Mouse (Mus musculus): ENCODE measurements at regions not wholly inside any gene's neighbourhood (a gene's known extent, or its start where the extent isn't known, plus 50 kb on each side); places are given as distances from the start of the nearest gene placed in this dataset.
A peak's percentile ranks its signal among the peaks of the same experiment; 100 is the strongest.
"Not testable (repeated sequence)": the region's sequence is repeated elsewhere in the genome, so short reads cannot be mapped to it uniquely, and the experiment has no call there.

GRCm38 (mm10) chr6:140222534-140223324 lies 181.5 kb upstream of the Plcz1 start:
- DNase-seq: no peak

GRCm38 (mm10) chr6:140221653-140222272 lies 180.5 kb upstream of the Plcz1 start:
- no peak for DNase-seq

GRCm38 (mm10) chr6:140218789-140219188 lies 177.5 kb upstream of the Plcz1 start:
- no peak for DNase-seq

- DNase-seq: no peak
These were observed 171.1 kb upstream of the Plcz1 start for GRCm38 (mm10) chr6:140212403-140212802.

- peak; percentile 28 for DNase-seq
These were observed 168.9 kb upstream of the Plcz1 start for GRCm38 (mm10) chr6:140210141-140210540.

GRCm38 (mm10) chr6:140209083-140209482 lies 167.8 kb upstream of the Plcz1 start:
- no peak for DNase-seq

- no peak for DNase-seq
These were observed 167.1 kb upstream of the Plcz1 start for GRCm38 (mm10) chr6:140208375-140208774.

GRCm38 (mm10) chr6:140206676-140207075 lies 165.4 kb upstream of the Plcz1 start:
- DNase-seq: not testable (repeated sequence)

GRCm38 (mm10) chr6:140201356-140201755 lies 160.1 kb upstream of the Plcz1 start:
- DNase-seq: no peak

- no peak for DNase-seq
These were observed 159.1 kb upstream of the Plcz1 start for GRCm38 (mm10) chr6:140200322-140200721.

GRCm38 (mm10) chr6:140198036-140198435 lies 156.8 kb upstream of the Plcz1 start:
- DNase-seq: no peak

- DNase-seq: no peak
These were observed 155.9 kb upstream of the Plcz1 start for GRCm38 (mm10) chr6:140197113-140197675.

- DNase-seq: no peak
These were observed 153.0 kb upstream of the Plcz1 start for GRCm38 (mm10) chr6:140194276-140194675.

- DNase-seq: no peak
These were observed 152.1 kb upstream of the Plcz1 start for GRCm38 (mm10) chr6:140193084-140193939.

- no peak for DNase-seq
These were observed 151.3 kb upstream of the Plcz1 start for GRCm38 (mm10) chr6:140192526-140192925.

GRCm38 (mm10) chr6:140191341-140191740 lies 150.1 kb upstream of the Plcz1 start:
- no peak for DNase-seq

GRCm38 (mm10) chr6:140189601-140190000 lies 148.3 kb upstream of the Plcz1 start:
- DNase-seq: no peak

GRCm38 (mm10) chr6:140187733-140188132 lies 146.5 kb upstream of the Plcz1 start:
- DNase-seq: no peak

- DNase-seq: no peak
These were observed 145.8 kb upstream of the Plcz1 start for GRCm38 (mm10) chr6:140187106-140187505.

GRCm38 (mm10) chr6:140179999-140180398 lies 138.7 kb upstream of the Plcz1 start:
- DNase-seq: no peak

- no peak for DNase-seq
These were observed 137.4 kb upstream of the Plcz1 start for GRCm38 (mm10) chr6:140178425-140179193.

- DNase-seq: no peak
These were observed 131.5 kb upstream of the Plcz1 start for GRCm38 (mm10) chr6:140172716-140173115.
